Mouse (Mus musculus) lung, postnatal 0 days (tissue): ENCODE results near the gene Apod. TPM values are rescaled to one million over a fixed set of nuclear protein-coding genes. Genes with fewer than 3 reads are reported as not detected.

Experiments used
- ATAC-seq: fragments of 200-750 bp; cut with Nextera tagmentation; 2 replicates; pipeline ENCODE4 v1.8.0; 2017; ENCODE audit warnings: moderate library complexity
- DNase-seq: peaks from one replicate; pipeline ENCODE4 v3.0.0-alpha.2; 2016; ENCODE audit warnings: low spot score
- H3K27ac ChIP-seq: fragments of 300-500 bp; sonication (generic); 2 replicates; pipeline ENCODE4 v1.5.1; 2014; ENCODE audit warnings: antibody characterized with exemption, mild to moderate bottlenecking, low read length, mixed read lengths
- H3K27me3 ChIP-seq: fragments of 300-500 bp; sonication (generic); replicated peaks from 2 replicates; pipeline ENCODE4 v1.6.1; 2014; ENCODE audit warnings: low read length, mixed read lengths; ENCODE audit not compliant: insufficient read depth
- H3K36me3 ChIP-seq: fragments of 300-500 bp; sonication (generic); 2 replicates; pipeline ENCODE4 v1.6.1; 2014; ENCODE audit warnings: low read length, mixed read lengths; ENCODE audit not compliant: insufficient read depth
- H3K4me1 ChIP-seq: fragments of 300-500 bp; sonication (generic); 2 replicates; pipeline ENCODE4 v1.6.1; 2014; ENCODE audit warnings: antibody characterized with exemption, low read depth, low read length, mixed read lengths; ENCODE audit not compliant: insufficient read depth
- H3K4me2 ChIP-seq: fragments of 300-500 bp; sonication (generic); replicated peaks from 2 replicates; pipeline ENCODE4 v1.6.1; 2014; ENCODE audit warnings: low read depth, mild to moderate bottlenecking, low read length, moderate library complexity, mixed read lengths
- H3K4me3 ChIP-seq: fragments of 300-500 bp; sonication (generic); 2 replicates; pipeline ENCODE4 v1.5.1; 2014; ENCODE audit warnings: low read depth, low read length
- H3K9ac ChIP-seq: fragments of 300-500 bp; sonication (generic); replicated peaks from 2 replicates; pipeline ENCODE4 v1.6.1; 2014; ENCODE audit warnings: low read depth, mild to moderate bottlenecking
- H3K9me3 ChIP-seq: fragments of 300-500 bp; sonication (generic); 2 replicates; pipeline ENCODE4 v1.6.1; 2016; ENCODE audit warnings: low read length, mixed read lengths
- CTCF ChIP-seq: IDR thresholded peaks from 2 replicates; pipeline ENCODE4 v1.5.1; 2016; ENCODE audit warnings: antibody characterized with exemption, mild to moderate bottlenecking
- EP300 ChIP-seq: IDR thresholded peaks from 2 replicates; pipeline ENCODE4 v1.6.1; 2016; ENCODE audit warnings: antibody characterized with exemption, mild to moderate bottlenecking, control low read depth
- WGBS: fragments of 180-500 bp; shearing (Covaris S2); extraction: QIAGEN DNeasy Blood & Tissue Kit; methylation state at CpG from one replicate; pipeline ENCODE4 v1.1.7; 2014; 5-methylcytosine and 5-hydroxymethylcytosine counted together
- polyA plus RNA-seq: library from polyadenylated mRNA; unstranded; fragments of >200 nt; fragmentation: Nextera tagmentation; extraction: Ambion mirVana; gene quantifications from 2 replicates; pipeline ENCODE4 v1.2.1, GENCODE M21; 2015

The Apod gene
- polyA plus RNA-seq, 1 experiment from 2014 or later = 2.1 TPM

GRCm38 (mm10) chr16:31280176-31280575 lies 34.4 kb downstream of the Apod start:
- ATAC-seq = no peak
- no peak for DNase-seq
- WGBS = 88% methylated on average over 4 of the region's 4 CpGs
- no peak overlapping the region for H3K9ac ChIP-seq
- no peak overlapping the region for H3K4me3 ChIP-seq
- H3K4me2 ChIP-seq = no peak overlapping the region
- TF ChIP-seq EP300 (no peak), CTCF (no peak)
- H3K9me3 ChIP-seq = no peaks in the 10 kb centered on the region
- H3K27me3 ChIP-seq = no peaks in the 10 kb centered on the region
- H3K4me1 ChIP-seq = peaks cover 10% of the 10 kb centered on the region; the same call in 1 of the 2 replicates
- H3K27ac ChIP-seq = no peak overlapping the region
- no peaks in the 10 kb centered on the region for H3K36me3 ChIP-seq

GRCm38 (mm10) chr16:31278581-31278980 lies 36.0 kb downstream of the Apod start:
- Histone ChIP-seq H3K36me3 (no peaks in the 10 kb centered on the region), H3K27me3 (no peaks in the 10 kb centered on the region), H3K9me3 (no peaks in the 10 kb centered on the region), H3K4me1 (peaks cover 10% of the 10 kb centered on the region; the same call in 1 of the 2 replicates), H3K4me2 (no peak overlapping the region), H3K27ac (no peak overlapping the region), H3K9ac (no peak overlapping the region), H3K4me3 (no peak overlapping the region)
- no peak for DNase-seq
- ATAC-seq = no peak
- no peak for TF ChIP-seq CTCF
- TF ChIP-seq EP300 = no peak
- WGBS = 65% methylated on average over 6 of the region's 6 CpGs

GRCm38 (mm10) chr16:31278081-31278480 lies 36.5 kb downstream of the Apod start:
- Histone ChIP-seq H3K27me3 (no peaks in the 10 kb centered on the region), H3K4me3 (no peak overlapping the region), H3K4me2 (no peak overlapping the region), H3K9ac (no peak overlapping the region), H3K9me3 (no peaks in the 10 kb centered on the region), H3K36me3 (no peaks in the 10 kb centered on the region), H3K27ac (peak overlapping the region; percentile 32), H3K4me1 (peaks cover 10% of the 10 kb centered on the region; the same call in 1 of the 2 replicates)
- TF ChIP-seq EP300 (no peak), CTCF (no peak)
- ATAC-seq (no peak), DNase-seq (no peak)
- WGBS = 63% methylated on average over 2 of the region's 2 CpGs

DNA sequence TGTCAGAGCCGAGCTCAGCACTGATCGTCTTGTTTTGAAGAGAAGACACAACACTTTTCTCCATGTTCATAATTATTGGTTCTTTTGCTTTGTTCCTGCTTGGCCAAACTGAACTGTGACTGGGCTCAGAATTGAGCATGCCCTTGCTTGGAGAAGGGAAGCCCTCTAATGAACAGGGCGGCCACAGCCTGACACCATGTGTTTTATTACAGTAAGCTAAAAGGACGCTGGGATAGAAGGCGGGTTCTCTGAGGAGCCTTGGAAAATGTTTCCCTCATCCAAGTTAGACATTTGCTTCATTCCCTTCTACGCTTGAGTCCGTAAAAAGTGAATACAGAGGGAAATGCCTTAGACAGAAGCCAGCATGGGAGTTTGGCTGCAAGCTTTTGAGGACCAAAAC lies 37.6 kb downstream of the Apod start:
- no peak for ATAC-seq
- H3K9ac ChIP-seq = no peak overlapping the region
- WGBS = 66% methylated on average over 7 of the region's 7 CpGs

GRCm38 (mm10) chr16:31276539-31276938 lies 38.1 kb downstream of the Apod start:
- Histone ChIP-seq H3K4me1 (peaks cover 8% of the 10 kb centered on the region; the same call in 1 of the 2 replicates), H3K27ac (peak overlapping the region; percentile 92), H3K9me3 (no peaks in the 10 kb centered on the region), H3K36me3 (no peaks in the 10 kb centered on the region), H3K4me2 (0 out of 2 replicates have a peak overlapping the region, but pooled peaks have one; percentile 2), H3K27me3 (no peaks in the 10 kb centered on the region), H3K4me3 (no peak overlapping the region), H3K9ac (no peak overlapping the region)
- peak; percentile 51 for ATAC-seq
- TF ChIP-seq EP300 (peak; percentile 99), CTCF (no peak)
- peak; percentile 84 for DNase-seq
- 34% methylated on average over 7 of the region's 7 CpGs for WGBS

More for the DNA sequence above, 37.6 kb downstream of the Apod start:
- Histone ChIP-seq H3K27ac (peak overlapping the region; percentile 92), H3K9me3 (no peaks in the 10 kb centered on the region), H3K27me3 (no peaks in the 10 kb centered on the region), H3K4me3 (no peak overlapping the region), H3K36me3 (no peaks in the 10 kb centered on the region), H3K4me1 (peaks cover 10% of the 10 kb centered on the region; the same call in 1 of the 2 replicates), H3K4me2 (0 out of 2 replicates have a peak overlapping the region, but pooled peaks have one; percentile 2)
- TF ChIP-seq CTCF (no peak), EP300 (no peak)
- DNase-seq = no peak

DNA sequence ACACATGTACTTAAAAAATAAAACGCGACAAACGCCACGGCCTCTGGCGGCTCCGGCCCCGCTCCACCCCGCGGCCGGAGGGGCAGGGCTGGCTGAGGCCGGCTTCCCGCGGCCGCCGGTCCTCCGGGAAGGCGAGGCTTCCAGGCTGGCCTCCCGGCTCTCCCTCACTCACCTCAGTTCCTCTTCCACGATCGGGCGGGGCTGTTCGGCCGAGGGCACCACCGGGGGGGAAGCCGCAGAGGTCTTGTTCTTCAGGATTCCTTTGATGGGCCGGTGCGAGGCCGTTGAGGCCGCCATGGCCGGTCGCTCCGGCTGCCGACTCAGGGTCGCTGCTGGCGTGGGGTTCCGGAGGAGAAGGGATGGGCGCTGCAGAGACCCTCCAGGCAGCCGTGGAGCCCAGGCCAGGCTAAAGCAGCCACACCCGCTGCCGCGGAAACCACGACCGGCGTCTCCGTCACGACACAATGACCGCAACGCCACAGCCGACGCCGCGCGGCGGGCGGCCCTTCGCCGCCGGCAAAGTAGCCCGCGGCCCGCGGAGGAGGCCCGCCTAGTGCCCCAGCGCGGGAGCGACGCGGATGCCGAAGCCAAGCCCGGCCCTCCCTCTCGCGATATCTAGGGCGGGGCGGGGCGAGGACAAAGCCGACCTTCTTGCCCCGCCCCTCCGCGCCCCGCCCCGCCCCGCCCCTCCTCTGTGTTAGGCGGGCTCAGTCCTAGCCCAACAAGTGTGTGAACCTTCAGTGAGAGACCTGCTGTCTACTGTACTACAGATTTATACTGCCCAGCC lies 39.7 kb downstream of the Apod start, which contains the start of gene Ppp1r2:
Ppp1r2 (minus strand) TSS at position 604 of the 787 bp plus-strand sequence.
- peak within 1 kb of the TSS; percentile 48 for H3K4me2 ChIP-seq
- H3K4me3 ChIP-seq = peak within 1 kb of the TSS; percentile 78
- WGBS = 1% methylated on average over 72 of the region's 83 CpGs
- peak; percentile 94 for ATAC-seq
- H3K27ac ChIP-seq = peak within 1 kb of the TSS; percentile 92
- H3K36me3 ChIP-seq = no peaks in the 10 kb centered on the region
- peak; percentile 96 for DNase-seq
- H3K4me1 ChIP-seq = peaks cover 8% of the 10 kb centered on the region; the same call in 1 of the 2 replicates
- TF ChIP-seq EP300 (no peak), CTCF (peak; percentile 40)
- no peaks in the 10 kb centered on the region for H3K9me3 ChIP-seq
- H3K27me3 ChIP-seq = no peaks in the 10 kb centered on the region
- peak within 1 kb of the TSS; percentile 94 for H3K9ac ChIP-seq
